Mouse (Mus musculus): ENCODE results near the gene Sf3a3.

GRCm38 (mm10) chr4:124682270-124682669 lies 32.3 kb upstream of the Sf3a3 start:
- TF ChIP-seq GATA1 (IDR thresholded peaks at IDR 0.05; ENCODE audit: borderline replicate concordance, low read length) (no peak), CTCF (IDR thresholded peaks at IDR 0.05; ENCODE audit: low read depth, low read length) (no peak), POLR2AphosphoS5 (IDR thresholded peaks at IDR 0.05; ENCODE audit: insufficient replicate concordance, low read depth, low read length) (no peak), GATA2 (IDR thresholded peaks at IDR 0.05; ENCODE audit: borderline replicate concordance, low read depth, low read length) (no peak)
